Mouse (Mus musculus) kidney, embryonic 16.5 days (tissue): ENCODE data around the gene Spred2. TPM values are rescaled to one million over a fixed set of nuclear protein-coding genes. Genes with fewer than 3 reads are reported as not detected.

Source experiments
- ATAC-seq: fragments of 200-750 bp; cut with Nextera tagmentation; 2 replicates; pipeline ENCODE4 v1.8.0; 2017; ENCODE audit warnings: moderate TSS enrichment; ENCODE audit not compliant: low FRiP score, low TSS enrichment
- H3K27ac ChIP-seq: fragments of 300-500 bp; sonication (generic); 2 replicates; pipeline ENCODE4 v1.5.1; 2014; ENCODE audit warnings: low read length
- H3K27me3 ChIP-seq: fragments of 300-500 bp; sonication (generic); 2 replicates; pipeline ENCODE4 v1.6.1; 2014; ENCODE audit warnings: low read length, control low read depth, mixed read lengths; ENCODE audit not compliant: insufficient read depth
- H3K36me3 ChIP-seq: fragments of 300-500 bp; sonication (generic); 2 replicates; pipeline ENCODE4 v1.6.1; 2014; ENCODE audit warnings: low read length, control low read depth, mixed read lengths; ENCODE audit not compliant: insufficient read depth
- H3K4me1 ChIP-seq: fragments of 300-500 bp; sonication (generic); 2 replicates; pipeline ENCODE4 v1.6.1; 2014; ENCODE audit warnings: low read length, control low read depth, mixed read lengths; ENCODE audit not compliant: insufficient read depth
- H3K4me2 ChIP-seq: fragments of 300-500 bp; sonication (generic); replicated peaks from 2 replicates; pipeline ENCODE4 v1.6.1; 2014; ENCODE audit warnings: low read depth, low read length
- H3K4me3 ChIP-seq: fragments of 300-500 bp; sonication (generic); 2 replicates; pipeline ENCODE4 v1.5.1; 2014; ENCODE audit warnings: mild to moderate bottlenecking, low read length
- H3K9ac ChIP-seq: fragments of 300-500 bp; sonication (generic); replicated peaks from 2 replicates; pipeline ENCODE4 v1.6.1; 2014; ENCODE audit warnings: low read length
- H3K9me3 ChIP-seq: fragments of 300-500 bp; sonication (generic); 2 replicates; pipeline ENCODE4 v1.6.1; 2016; ENCODE audit warnings: low read length, control low read depth
- WGBS: fragments of 180-500 bp; shearing (Covaris S2); extraction: QIAGEN DNeasy Blood & Tissue Kit; methylation state at CpG from one replicate; pipeline ENCODE4 v1.1.7; 2014; 5-methylcytosine and 5-hydroxymethylcytosine counted together
- polyA plus RNA-seq: library from polyadenylated mRNA; unstranded; fragments of >200 nt; fragmentation: Nextera tagmentation; extraction: Ambion mirVana; gene quantifications from 2 replicates; pipeline ENCODE4 v1.2.1, GENCODE M21; 2015

Gene Spred2
- polyA plus RNA-seq, 1 experiment from 2014 or later, result 8.3 TPM

DNA sequence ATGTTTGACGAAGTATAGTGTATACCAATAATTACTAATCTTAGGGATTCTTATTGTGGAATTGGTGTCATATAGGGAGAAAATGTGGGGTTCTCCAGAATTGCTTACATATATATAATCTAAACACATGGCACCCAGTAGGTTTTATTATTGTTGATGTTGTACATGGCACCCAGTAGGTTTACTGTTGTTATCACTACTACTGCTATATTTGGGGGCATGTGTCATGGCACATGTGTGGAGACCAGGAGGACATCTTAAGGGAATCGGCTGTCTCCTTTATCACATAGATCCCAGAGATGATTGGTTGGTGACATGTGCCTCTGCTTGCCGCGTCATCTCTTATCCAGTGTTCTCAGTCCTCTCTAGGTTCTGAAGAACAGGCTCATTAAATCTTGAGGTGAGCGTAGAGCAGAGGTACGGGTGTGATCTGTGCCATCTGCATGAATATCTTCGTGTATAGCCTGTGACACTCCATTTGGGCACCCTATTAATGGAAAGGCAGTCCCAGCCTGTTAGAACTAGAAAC lies 70.2 kb downstream of the Spred2 start:
- 0 out of 2 replicates have a peak, but pooled peaks cover 6% of the 10 kb centered on the region for H3K36me3 ChIP-seq
- H3K4me2 ChIP-seq, result no peak overlapping the region
- no peak overlapping the region for H3K9ac ChIP-seq
- H3K27me3 ChIP-seq, result no peaks in the 10 kb centered on the region
- H3K4me1 ChIP-seq, result peaks cover 55% of the 10 kb centered on the region
- H3K4me3 ChIP-seq, result no peak overlapping the region
- no peak for ATAC-seq
- no peak overlapping the region for H3K27ac ChIP-seq
- H3K9me3 ChIP-seq, result no peaks in the 10 kb centered on the region
- 71% methylated on average over 7 of the region's 7 CpGs for WGBS

DNA sequence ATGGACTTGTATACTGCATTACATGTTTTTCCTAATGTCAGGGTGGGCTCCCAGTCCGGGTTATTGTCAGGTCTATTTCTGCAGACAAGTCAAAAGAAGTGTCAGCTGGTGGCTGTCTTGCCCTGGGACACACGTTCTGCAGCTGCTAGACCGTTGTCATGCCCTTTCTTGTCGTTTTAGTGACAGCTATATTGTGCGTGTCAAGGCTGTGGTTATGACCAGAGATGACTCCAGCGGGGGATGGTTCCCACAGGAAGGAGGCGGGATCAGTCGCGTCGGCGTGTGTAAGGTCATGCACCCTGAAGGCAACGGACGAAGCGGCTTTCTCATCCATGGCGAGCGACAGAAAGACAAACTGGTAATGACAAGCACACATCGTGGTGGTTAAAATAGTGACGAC lies 73.8 kb downstream of the Spred2 start:
- Histone ChIP-seq H3K27ac (no peak overlapping the region), H3K9ac (no peak overlapping the region), H3K36me3 (0 out of 2 replicates have a peak, but pooled peaks cover 6% of the 10 kb centered on the region), H3K4me3 (no peak overlapping the region), H3K27me3 (no peaks in the 10 kb centered on the region), H3K4me1 (peaks cover 25% of the 10 kb centered on the region), H3K9me3 (no peaks in the 10 kb centered on the region), H3K4me2 (peak overlapping the region; percentile 22; the same call in 1 of the 2 replicates)
- WGBS, result 10% methylated on average over 18 of the region's 18 CpGs
- ATAC-seq, result peak; percentile 50

DNA sequence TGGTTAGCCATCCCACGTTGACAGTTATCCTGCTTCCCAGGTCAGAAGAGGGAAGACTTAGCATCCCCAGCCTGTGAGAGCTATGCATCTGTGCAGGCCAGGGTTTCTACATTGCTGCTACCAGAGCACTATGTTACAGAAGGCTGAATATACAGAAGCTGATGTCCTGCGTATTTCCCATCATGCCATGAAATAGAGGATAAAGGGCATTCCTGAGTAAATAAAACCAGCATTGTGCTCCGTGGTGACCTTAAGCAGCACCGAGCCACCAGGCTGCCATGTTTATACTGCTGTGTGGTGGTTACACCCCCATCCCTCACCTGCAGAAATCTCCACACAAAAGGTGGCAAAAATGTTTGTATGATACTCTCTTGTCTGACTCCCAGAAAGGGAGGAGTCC lies 78.7 kb downstream of the Spred2 start:
- no peak overlapping the region for H3K4me3 ChIP-seq
- H3K9ac ChIP-seq, result no peak overlapping the region
- no peak overlapping the region for H3K27ac ChIP-seq
- no peaks in the 10 kb centered on the region for H3K27me3 ChIP-seq
- peaks cover 27% of the 10 kb centered on the region for H3K36me3 ChIP-seq
- 88% methylated on average over 4 of the region's 4 CpGs for WGBS
- no peak overlapping the region for H3K4me2 ChIP-seq
- H3K9me3 ChIP-seq, result no peaks in the 10 kb centered on the region
- no peak for ATAC-seq
- peaks cover 5% of the 10 kb centered on the region for H3K4me1 ChIP-seq

DNA sequence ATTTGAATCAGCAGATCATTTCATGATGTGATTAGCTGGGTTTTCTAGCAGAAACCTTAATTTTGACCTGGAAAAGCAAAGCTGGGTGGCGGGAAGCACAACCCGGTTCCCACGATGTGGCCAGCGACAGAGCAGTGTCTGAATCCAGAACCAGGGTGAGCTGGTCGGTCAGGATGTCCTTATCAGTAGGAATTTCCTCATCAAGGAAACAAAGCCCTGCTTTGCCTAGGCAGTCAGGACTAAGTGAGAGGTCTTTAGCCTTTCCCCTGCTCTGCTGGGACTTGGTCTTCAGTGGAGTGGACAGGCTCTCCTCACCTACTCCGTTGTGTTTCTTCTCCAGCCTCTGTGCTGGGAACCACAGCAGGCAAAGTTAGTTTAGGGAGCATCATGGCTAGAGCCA lies 83.5 kb downstream of the Spred2 start:
- H3K4me3 ChIP-seq, result no peak overlapping the region
- H3K36me3 ChIP-seq, result peaks cover 42% of the 10 kb centered on the region
- 73% methylated on average over 6 of the region's 6 CpGs for WGBS
- H3K4me1 ChIP-seq, result peaks cover 15% of the 10 kb centered on the region
- no peak for ATAC-seq
- no peak overlapping the region for H3K27ac ChIP-seq
- H3K27me3 ChIP-seq, result no peaks in the 10 kb centered on the region
- no peak overlapping the region for H3K9ac ChIP-seq
- no peak overlapping the region for H3K4me2 ChIP-seq
- no peaks in the 10 kb centered on the region for H3K9me3 ChIP-seq

DNA sequence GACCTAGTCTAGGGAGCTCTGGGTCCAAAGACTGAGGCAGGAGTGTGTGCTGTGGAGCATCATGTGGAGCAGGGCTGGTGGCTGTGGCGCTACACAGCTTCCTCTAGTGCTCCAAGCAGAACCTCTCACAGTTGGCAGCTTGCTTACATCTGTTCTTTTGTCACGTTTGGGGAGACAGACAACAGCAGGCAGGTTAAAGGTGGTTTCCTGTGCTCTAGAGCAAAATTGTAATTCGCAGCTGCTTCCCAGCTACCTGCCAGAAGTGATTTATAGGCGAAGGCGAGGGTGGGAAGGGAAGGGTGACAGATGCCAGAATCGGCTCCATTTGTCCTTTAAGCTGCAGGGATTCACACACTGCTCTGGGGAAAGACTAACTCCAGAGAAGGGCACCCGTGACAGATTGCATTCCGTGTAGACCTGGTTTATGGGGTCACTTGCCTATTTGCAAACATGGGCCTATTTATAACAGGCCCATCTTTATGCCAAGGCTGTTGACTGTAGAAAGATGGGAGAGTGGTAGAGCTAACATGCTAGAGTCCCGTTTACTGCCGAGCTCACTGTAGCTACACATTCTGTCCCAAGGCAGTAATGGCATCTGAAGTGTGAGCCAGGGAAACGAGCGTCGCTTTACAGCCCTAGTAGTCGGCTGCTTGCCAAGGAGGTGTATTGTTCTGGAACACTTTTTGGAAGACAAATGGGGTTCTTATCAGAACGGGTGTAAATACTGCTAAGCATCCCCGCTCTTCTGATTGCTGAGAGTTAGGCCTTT lies 87.2 kb downstream of the Spred2 start:
- H3K9me3 ChIP-seq, result no peaks in the 10 kb centered on the region
- no peaks in the 10 kb centered on the region for H3K27me3 ChIP-seq
- peaks cover 47% of the 10 kb centered on the region for H3K36me3 ChIP-seq
- no peak overlapping the region for H3K4me3 ChIP-seq
- no peak overlapping the region for H3K4me2 ChIP-seq
- WGBS, result 15% methylated on average over 16 of the region's 16 CpGs
- peak overlapping the region; percentile 48; the same call in 1 of the 2 replicates for H3K27ac ChIP-seq
- peaks cover 15% of the 10 kb centered on the region for H3K4me1 ChIP-seq
- peak; percentile 62 for ATAC-seq
- H3K9ac ChIP-seq, result no peak overlapping the region

DNA sequence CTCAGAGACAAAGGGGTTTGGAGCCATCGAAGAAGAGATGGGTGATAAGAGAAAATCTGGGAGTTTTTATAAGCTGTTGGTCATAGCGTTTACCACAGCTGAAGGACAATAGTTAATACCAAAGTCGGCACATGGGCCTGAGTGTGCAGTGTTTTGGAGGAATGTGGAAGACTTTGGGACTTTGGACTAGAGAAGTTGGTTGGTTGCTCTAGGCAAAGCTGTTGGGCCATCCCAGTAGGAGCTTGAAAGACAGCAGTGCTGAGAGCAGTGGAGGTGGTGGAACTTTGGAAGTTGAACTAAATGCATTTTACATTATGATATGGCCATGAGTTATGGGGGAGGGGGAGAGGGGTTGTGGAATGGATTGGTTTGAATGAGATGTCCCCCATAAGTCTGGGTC lies 89.2 kb downstream of the Spred2 start:
- 90% methylated on average over 3 of the region's 3 CpGs for WGBS
- Histone ChIP-seq H3K36me3 (peaks cover 54% of the 10 kb centered on the region), H3K4me1 (peaks cover 15% of the 10 kb centered on the region), H3K4me2 (no peak overlapping the region), H3K4me3 (no peak overlapping the region), H3K9me3 (peaks cover 7% of the 10 kb centered on the region), H3K27me3 (no peaks in the 10 kb centered on the region), H3K9ac (no peak overlapping the region), H3K27ac (no peak overlapping the region)
- ATAC-seq, result no peak

DNA sequence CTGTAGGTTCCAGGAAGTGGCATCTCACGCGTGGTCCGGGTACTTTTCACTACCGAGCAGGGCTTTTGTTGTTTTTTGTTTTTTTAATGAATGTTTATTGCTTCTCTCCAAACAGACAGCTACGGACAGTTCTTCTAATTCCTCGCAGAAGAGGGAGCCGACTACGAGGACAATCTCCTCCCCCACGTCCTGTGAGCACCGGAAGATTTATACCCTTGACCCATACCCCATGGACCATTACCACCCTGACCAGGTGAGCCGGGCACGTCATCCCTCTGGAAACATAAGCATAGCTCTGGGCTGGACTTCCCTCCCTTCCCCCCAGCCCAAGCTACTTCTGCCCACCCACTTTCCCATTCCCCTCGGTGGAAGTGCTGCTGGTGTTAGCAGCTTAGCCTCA lies 93.8 kb downstream of the Spred2 start:
- Histone ChIP-seq H3K4me1 (no peaks in the 10 kb centered on the region), H3K9ac (no peak overlapping the region), H3K36me3 (peaks cover 74% of the 10 kb centered on the region), H3K9me3 (peaks cover 39% of the 10 kb centered on the region), H3K27ac (no peak overlapping the region), H3K27me3 (no peaks in the 10 kb centered on the region), H3K4me2 (no peak overlapping the region), H3K4me3 (no peak overlapping the region)
- WGBS, result 62% methylated on average over 13 of the region's 13 CpGs
- peak; percentile 54 for ATAC-seq

DNA sequence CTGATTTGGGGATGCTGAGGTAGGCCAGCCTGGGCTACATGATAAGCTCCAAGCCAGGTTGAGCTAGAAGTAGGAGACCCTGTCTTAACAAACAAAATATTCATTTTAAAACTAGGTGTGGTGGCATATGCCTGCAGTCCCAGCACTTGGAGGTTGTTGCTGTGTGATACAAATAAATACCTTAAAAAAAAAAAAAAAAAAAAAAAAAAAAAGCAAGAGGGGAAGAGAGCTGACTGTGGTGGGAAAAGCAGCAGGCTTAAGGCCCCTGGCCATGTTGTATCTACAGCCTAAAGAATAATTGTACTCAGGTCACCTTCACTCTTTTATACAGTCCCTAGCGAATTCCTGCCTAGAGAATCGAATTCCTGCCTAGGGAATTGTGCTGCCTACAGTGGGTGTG lies 94.7 kb downstream of the Spred2 start:
- Histone ChIP-seq H3K36me3 (peaks cover 74% of the 10 kb centered on the region), H3K4me3 (no peak overlapping the region), H3K4me1 (no peaks in the 10 kb centered on the region), H3K4me2 (no peak overlapping the region), H3K9ac (no peak overlapping the region), H3K27me3 (no peaks in the 10 kb centered on the region), H3K27ac (no peak overlapping the region), H3K9me3 (peaks cover 39% of the 10 kb centered on the region)
- 98% methylated on average over 2 of the region's 2 CpGs for WGBS
- no peak for ATAC-seq

DNA sequence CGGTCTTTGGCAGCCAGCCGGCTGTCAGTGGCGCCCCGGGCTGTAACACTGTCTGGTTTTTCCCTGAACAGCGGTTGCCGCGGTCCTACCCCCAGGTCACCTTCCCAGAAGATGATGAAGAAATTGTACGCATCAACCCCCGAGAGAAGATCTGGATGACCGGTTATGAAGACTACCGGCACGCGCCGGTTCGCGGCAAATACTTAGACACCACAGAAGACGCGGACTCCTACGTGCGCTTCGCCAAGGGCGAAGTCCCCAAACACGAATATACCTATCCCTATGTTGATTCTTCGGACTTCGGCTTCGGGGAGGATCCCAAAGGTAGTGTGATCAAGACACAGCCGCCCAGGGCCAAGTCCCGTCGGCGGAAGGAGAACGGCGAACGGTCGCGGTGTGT lies 96.5 kb downstream of the Spred2 start:
- H3K4me1 ChIP-seq, result no peaks in the 10 kb centered on the region
- H3K9ac ChIP-seq, result no peak overlapping the region
- no peak overlapping the region for H3K4me2 ChIP-seq
- H3K27ac ChIP-seq, result no peak overlapping the region
- H3K4me3 ChIP-seq, result no peak overlapping the region
- H3K27me3 ChIP-seq, result no peaks in the 10 kb centered on the region
- no peak; the same call in 1 of the 2 replicates for ATAC-seq
- peaks cover 39% of the 10 kb centered on the region for H3K9me3 ChIP-seq
- WGBS, result 98% methylated on average over 35 of the region's 35 CpGs
- H3K36me3 ChIP-seq, result peaks cover 67% of the 10 kb centered on the region

DNA sequence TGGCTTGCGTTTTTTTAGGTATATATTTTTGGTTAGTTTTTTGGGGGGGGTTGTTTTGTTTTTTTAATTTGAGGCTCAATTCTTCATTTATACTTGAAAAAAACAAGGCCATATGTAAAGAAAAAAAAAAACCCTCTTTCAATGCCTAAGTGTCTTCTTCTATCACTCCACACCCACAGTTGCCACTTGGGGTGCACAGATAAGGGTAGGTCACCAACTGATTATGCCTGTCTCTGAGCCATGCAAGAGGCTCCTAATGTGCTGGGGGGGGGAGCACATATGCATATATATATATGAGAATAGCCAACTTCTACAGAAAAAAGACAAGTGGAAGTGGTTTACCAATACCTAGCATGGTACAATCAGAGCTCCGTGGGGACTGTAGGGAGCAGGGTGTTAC lies 98.3 kb downstream of the Spred2 start:
- H3K27me3 ChIP-seq, result no peaks in the 10 kb centered on the region
- H3K9me3 ChIP-seq, result peaks cover 39% of the 10 kb centered on the region
- no peak overlapping the region for H3K27ac ChIP-seq
- peaks cover 52% of the 10 kb centered on the region for H3K36me3 ChIP-seq
- H3K9ac ChIP-seq, result no peak overlapping the region
- no peak overlapping the region for H3K4me3 ChIP-seq
- WGBS, result 96% methylated on average over 2 of the region's 2 CpGs
- no peaks in the 10 kb centered on the region for H3K4me1 ChIP-seq
- ATAC-seq, result no peak
- no peak overlapping the region for H3K4me2 ChIP-seq
